Mouse (Mus musculus) cerebellum, adult 2 months (tissue): ENCODE results near the gene Igf1r.

Experiments
- CTCF ChIP-seq: fragments of 200-500 bp; IDR thresholded peaks from 2 replicates; pipeline ENCODE4 v1.5.1; 2011; ENCODE audit warnings: low read depth, mild to moderate bottlenecking, control low read depth, low read length, moderate library complexity, borderline replicate concordance; ENCODE audit not compliant: insufficient read depth
- POLR2A ChIP-seq: fragments of 200-500 bp; IDR thresholded peaks from 2 replicates; pipeline ENCODE4 v1.6.1; 2011; ENCODE audit warnings: low read length, control low read depth, borderline replicate concordance; ENCODE audit not compliant: insufficient read depth

- no peak for TF ChIP-seq CTCF
- TF ChIP-seq POLR2A, result no peak
Measured at GRCm38 (mm10) chr7:67957376-67957775, 4.7 kb downstream of the Igf1r start.
